Mouse (Mus musculus) adrenal gland, adult (tissue): ENCODE data around the gene Flcn.
A peak's percentile ranks its signal among the peaks of the same experiment; 100 is the strongest.

Experiments used
- DNase-seq, 2 experiments: peaks; one replicate each; pipeline ENCODE4 v3.0.0; 2022 to 2023; ENCODE audit warnings: low spot score in 1 of 2; ENCODE audit not compliant: inconsistent age in 2 of 2

The Flcn gene

GRCm38 (mm10) chr11:59772902-59773301, 36.9 kb downstream of the Flcn start:
- peak in 1 of 2 experiments; percentile 67 for DNase-seq

- DNase-seq, result no peak
Observed at GRCm38 (mm10) chr11:59772291-59772690, 37.5 kb downstream of the Flcn start.

- DNase-seq, result no peak
Observed at GRCm38 (mm10) chr11:59770753-59771152, 39.1 kb downstream of the Flcn start.

GRCm38 (mm10) chr11:59769738-59770137, 40.1 kb downstream of the Flcn start:
- DNase-seq, result peak; percentile 51 to 78

- no peak for DNase-seq
Observed at GRCm38 (mm10) chr11:59769307-59769706, 40.5 kb downstream of the Flcn start.

GRCm38 (mm10) chr11:59760796-59761195, 49.0 kb downstream of the Flcn start:
- DNase-seq, result no peak

GRCm38 (mm10) chr11:59759626-59760025, 50.2 kb downstream of the Flcn start:
- DNase-seq, result no peak

GRCm38 (mm10) chr11:59759178-59759577, 50.6 kb downstream of the Flcn start:
- peak; percentile 75 to 91 for DNase-seq

GRCm38 (mm10) chr11:59758191-59758985, 51.4 kb downstream of the Flcn start:
- no peak for DNase-seq

- DNase-seq, result no peak
Observed at GRCm38 (mm10) chr11:59756351-59756750, 53.5 kb downstream of the Flcn start.

- DNase-seq, result no peak
Observed at GRCm38 (mm10) chr11:59754504-59754903, 55.3 kb downstream of the Flcn start.

GRCm38 (mm10) chr11:59749050-59749449, 60.8 kb downstream of the Flcn start:
- DNase-seq, result no peak

GRCm38 (mm10) chr11:59746614-59747013, 63.2 kb downstream of the Flcn start:
- DNase-seq, result peak; percentile 51 to 80

GRCm38 (mm10) chr11:59745851-59746250, 64.0 kb downstream of the Flcn start:
- DNase-seq, result no peak

GRCm38 (mm10) chr11:59744374-59744773, 65.4 kb downstream of the Flcn start:
- DNase-seq, result no peak

- no peak for DNase-seq
Observed at GRCm38 (mm10) chr11:59743712-59744111, 66.1 kb downstream of the Flcn start.

GRCm38 (mm10) chr11:59743307-59743706, 66.5 kb downstream of the Flcn start:
- DNase-seq, result no peak

GRCm38 (mm10) chr11:59741915-59742314, 67.9 kb downstream of the Flcn start:
- no peak for DNase-seq
